Mouse (Mus musculus) midbrain, embryonic 10.5 days (tissue): Measurements from ENCODE around the gene Hoxc5. TPM values are rescaled to one million over a fixed set of nuclear protein-coding genes. Genes with fewer than 3 reads are reported as not detected.

ENCODE experiments used
- DNase-seq: peaks from one replicate; pipeline ENCODE4 v3.0.0-alpha.2; 2017; ENCODE audit warnings: low spot score
- H3K27ac ChIP-seq: fragments of 300-500 bp; sonication (generic); replicated peaks from 2 replicates; pipeline ENCODE4 v1.5.1; 2016; ENCODE audit warnings: mild to moderate bottlenecking
- H3K27me3 ChIP-seq: fragments of 300-500 bp; sonication (generic); 2 replicates; pipeline ENCODE4 v1.6.1; 2016; ENCODE audit warnings: low read depth, mild to moderate bottlenecking; ENCODE audit not compliant: poor library complexity, severe bottlenecking
- H3K36me3 ChIP-seq: fragments of 300-500 bp; sonication (generic); 2 replicates; pipeline ENCODE4 v1.6.1; 2016; ENCODE audit warnings: mild to moderate bottlenecking, moderate library complexity
- H3K4me1 ChIP-seq: fragments of 300-500 bp; sonication (generic); 2 replicates; pipeline ENCODE4 v1.6.1; 2016
- H3K4me3 ChIP-seq: fragments of 300-500 bp; sonication (generic); 2 replicates; pipeline ENCODE4 v1.5.1; 2016; ENCODE audit warnings: mild to moderate bottlenecking, moderate library complexity
- H3K9me3 ChIP-seq: fragments of 300-500 bp; sonication (generic); replicated peaks from 2 replicates; pipeline ENCODE4 v1.6.1; 2016; ENCODE audit warnings: mild to moderate bottlenecking
- WGBS: fragments of 180-500 bp; shearing (Covaris S2); methylation state at CpG from one replicate; pipeline ENCODE4 v1.1.7; 2016; 5-methylcytosine and 5-hydroxymethylcytosine counted together
- polyA plus RNA-seq: library from polyadenylated mRNA; unstranded; fragments of >200 nt; fragmentation: Nextera tagmentation; extraction: Ambion mirVana; gene quantifications from 2 replicates; pipeline ENCODE4 v1.2.1, GENCODE M21; 2016

The Hoxc5 gene
- polyA plus RNA-seq, 1 experiment from 2014 or later = 0.06 TPM

- Histone ChIP-seq H3K27ac (no peak overlapping the region), H3K4me3 (0 out of 2 replicates have a peak overlapping the region, but pooled peaks have one; percentile 3), H3K4me1 (peaks cover 13% of the 10 kb centered on the region), H3K9me3 (no peaks in the 10 kb centered on the region), H3K36me3 (no peaks in the 10 kb centered on the region), H3K27me3 (peaks cover 100% of the 10 kb centered on the region)
- under 1% methylated on average over 27 of the region's 28 CpGs for WGBS
- DNase-seq = peak; percentile 56
These were observed 47.8 kb downstream of the Hoxc5 start for GRCm38 (mm10) chr15:103015009-103015399.

GRCm38 (mm10) chr15:103015406-103016166, 48.3 kb downstream of the Hoxc5 start:
- WGBS = 2% methylated on average over 19 of the region's 19 CpGs
- Histone ChIP-seq H3K4me3 (no peak overlapping the region), H3K4me1 (peaks cover 13% of the 10 kb centered on the region), H3K36me3 (no peaks in the 10 kb centered on the region), H3K27ac (no peak overlapping the region), H3K27me3 (peaks cover 100% of the 10 kb centered on the region), H3K9me3 (no peaks in the 10 kb centered on the region)
- DNase-seq = peak; percentile 46

GRCm38 (mm10) chr15:103018636-103019035, 51.4 kb downstream of the Hoxc5 start, which contains the start of gene Hoxc4:
Hoxc4 (plus strand) TSS chr15:103018934.
- Histone ChIP-seq H3K27ac (no peak within 1 kb of the TSS), H3K4me1 (peaks cover 11% of the 10 kb centered on the region), H3K27me3 (peaks cover 100% of the 10 kb centered on the region), H3K4me3 (no peak within 1 kb of the TSS), H3K9me3 (no peaks in the 10 kb centered on the region), H3K36me3 (no peaks in the 10 kb centered on the region)
- no peak for DNase-seq
- WGBS = 2% methylated on average over 9 of the region's 9 CpGs

GRCm38 (mm10) chr15:103020899-103021418, 53.7 kb downstream of the Hoxc5 start:
- no peak for DNase-seq
- WGBS = under 1% methylated on average over 8 of the region's 8 CpGs
- Histone ChIP-seq H3K27me3 (peaks cover 100% of the 10 kb centered on the region), H3K36me3 (no peaks in the 10 kb centered on the region), H3K4me1 (no peaks in the 10 kb centered on the region), H3K4me3 (no peak overlapping the region), H3K27ac (no peak overlapping the region), H3K9me3 (no peaks in the 10 kb centered on the region)

GRCm38 (mm10) chr15:103021544-103021943, 54.3 kb downstream of the Hoxc5 start:
- no peak for DNase-seq
- 8% methylated on average over 8 of the region's 8 CpGs for WGBS
- H3K27ac ChIP-seq = no peak overlapping the region
- H3K4me3 ChIP-seq = no peak overlapping the region
- no peaks in the 10 kb centered on the region for H3K36me3 ChIP-seq
- H3K9me3 ChIP-seq = no peaks in the 10 kb centered on the region
- H3K4me1 ChIP-seq = no peaks in the 10 kb centered on the region
- peaks cover 100% of the 10 kb centered on the region for H3K27me3 ChIP-seq

- peaks cover 100% of the 10 kb centered on the region for H3K27me3 ChIP-seq
- 4% methylated on average over 2 of the region's 2 CpGs for WGBS
These were observed 56.9 kb downstream of the Hoxc5 start for GRCm38 (mm10) chr15:103024131-103024530.

GRCm38 (mm10) chr15:103027266-103028235, 60.3 kb downstream of the Hoxc5 start:
- Histone ChIP-seq H3K4me1 (no peaks in the 10 kb centered on the region), H3K9me3 (no peaks in the 10 kb centered on the region), H3K27ac (no peak overlapping the region), H3K27me3 (peaks cover 100% of the 10 kb centered on the region), H3K4me3 (no peak overlapping the region), H3K36me3 (no peaks in the 10 kb centered on the region)
- DNase-seq = peak; percentile 47
- WGBS = under 1% methylated on average over 43 of the region's 43 CpGs

More at GRCm38 (mm10) chr15:103024131-103024530, 56.9 kb downstream of the Hoxc5 start:
- H3K4me3 ChIP-seq = no peak overlapping the region
- H3K4me1 ChIP-seq = no peaks in the 10 kb centered on the region
- H3K36me3 ChIP-seq = no peaks in the 10 kb centered on the region
- DNase-seq = no peak
- H3K27ac ChIP-seq = no peak overlapping the region
- no peaks in the 10 kb centered on the region for H3K9me3 ChIP-seq

- no peak overlapping the region for H3K27ac ChIP-seq
- peaks cover 100% of the 10 kb centered on the region for H3K27me3 ChIP-seq
- peaks cover 1% of the 10 kb centered on the region; the same call in 1 of the 2 replicates for H3K4me1 ChIP-seq
- H3K36me3 ChIP-seq = no peaks in the 10 kb centered on the region
- no peak overlapping the region for H3K4me3 ChIP-seq
- H3K9me3 ChIP-seq = no peaks in the 10 kb centered on the region
- 9% methylated on average over 9 of the region's 9 CpGs for WGBS
- peak; percentile 13 for DNase-seq
These were observed 61.8 kb downstream of the Hoxc5 start for GRCm38 (mm10) chr15:103028916-103029512.

- peaks cover 8% of the 10 kb centered on the region; the same call in 1 of the 2 replicates for H3K4me1 ChIP-seq
- H3K36me3 ChIP-seq = no peaks in the 10 kb centered on the region
- DNase-seq = peak; percentile 30
- no peak overlapping the region for H3K27ac ChIP-seq
- no peaks in the 10 kb centered on the region for H3K9me3 ChIP-seq
- H3K4me3 ChIP-seq = no peak overlapping the region
- H3K27me3 ChIP-seq = peaks cover 100% of the 10 kb centered on the region
- WGBS = 3% methylated on average over 8 of the region's 8 CpGs
These were observed 62.9 kb downstream of the Hoxc5 start for GRCm38 (mm10) chr15:103030142-103030541.

GRCm38 (mm10) chr15:103032167-103032566, 64.9 kb downstream of the Hoxc5 start:
- WGBS = 0% methylated on average over 2 of the region's 3 CpGs
- no peak overlapping the region for H3K27ac ChIP-seq

GRCm38 (mm10) chr15:103032646-103033575, 65.7 kb downstream of the Hoxc5 start:
- Histone ChIP-seq H3K4me1 (peaks cover 8% of the 10 kb centered on the region; the same call in 1 of the 2 replicates), H3K27me3 (peaks cover 100% of the 10 kb centered on the region), H3K4me3 (no peak overlapping the region), H3K9me3 (no peaks in the 10 kb centered on the region), H3K27ac (no peak overlapping the region), H3K36me3 (no peaks in the 10 kb centered on the region)
- under 1% methylated on average over 26 of the region's 26 CpGs for WGBS
- no peak for DNase-seq

More at GRCm38 (mm10) chr15:103032167-103032566, 64.9 kb downstream of the Hoxc5 start:
- Histone ChIP-seq H3K27me3 (peaks cover 100% of the 10 kb centered on the region), H3K4me1 (peaks cover 8% of the 10 kb centered on the region; the same call in 1 of the 2 replicates), H3K4me3 (no peak overlapping the region), H3K9me3 (no peaks in the 10 kb centered on the region), H3K36me3 (no peaks in the 10 kb centered on the region)
- no peak for DNase-seq
